Mouse (Mus musculus) ovary, postnatal 14 days (tissue): ENCODE data around the gene Rnf212.
"Not testable (repeated sequence)": the region's sequence is repeated elsewhere in the genome, so short reads cannot be mapped to it uniquely, and the experiment has no call there.

Experiments used
- DNase-seq: peaks from one replicate; pipeline ENCODE4 v3.0.0; 2022; ENCODE audit warnings: low spot score

Rnf212 gene

GRCm38 (mm10) chr5:108774630-108775306 is at the start of gene Rnf212:
Gene Rnf212, minus strand, starts transcription at chr5:108774982.
- DNase-seq, result no peak

DNA sequence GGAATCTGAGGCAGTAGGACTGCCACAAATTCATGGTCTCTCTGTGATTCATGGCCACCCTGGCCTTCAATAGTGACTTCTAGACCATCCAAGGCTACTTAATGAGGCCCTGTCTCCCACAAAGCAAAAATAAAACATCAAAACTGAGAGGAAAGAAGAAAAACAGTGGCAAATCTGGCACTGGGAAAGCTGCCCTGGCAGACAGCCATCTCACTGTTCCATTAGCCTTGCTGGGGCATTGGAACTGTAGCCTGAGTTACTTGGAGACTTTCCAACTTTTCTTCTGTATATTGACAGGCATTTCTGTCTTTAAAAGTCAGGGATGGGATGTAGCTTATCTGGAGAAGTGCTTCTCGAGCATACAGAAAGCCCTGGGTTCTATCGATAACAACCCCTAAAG is 48.5 kb upstream of the Rnf212 start:
- DNase-seq, result no peak

DNA sequence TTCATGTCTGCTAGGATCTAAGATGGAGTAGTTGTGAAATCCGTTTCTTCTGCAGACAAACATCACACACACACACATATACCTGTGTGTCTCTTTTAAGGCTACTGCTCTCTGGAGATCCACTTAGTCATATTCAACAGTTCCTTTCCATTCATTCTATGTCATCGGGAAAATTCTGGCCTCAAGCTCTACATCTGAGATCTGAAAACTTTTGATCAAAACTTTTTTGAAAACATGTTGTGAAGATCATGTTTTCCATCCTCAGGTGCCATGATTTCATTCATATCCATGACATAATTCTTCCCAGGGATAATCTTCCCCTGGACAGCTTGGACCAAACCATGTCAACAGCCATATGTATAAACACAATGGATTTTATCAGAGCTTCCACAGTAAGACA is 34.0 kb upstream of the Rnf212 start, which contains the start of gene Vmn2r8:
Gene Vmn2r8, minus strand, starts transcription at position 101 of the 400 bp plus-strand sequence.
- DNase-seq, result not testable (repeated sequence)

- DNase-seq, result no peak
Observed at GRCm38 (mm10) chr5:108803646-108804045, 28.9 kb upstream of the Rnf212 start.

GRCm38 (mm10) chr5:108795263-108795662 is 20.5 kb upstream of the Rnf212 start, which contains the start of gene Tmed11:
Gene Tmed11, minus strand, starts transcription at chr5:108795363.
- DNase-seq, result not testable (repeated sequence)

DNA sequence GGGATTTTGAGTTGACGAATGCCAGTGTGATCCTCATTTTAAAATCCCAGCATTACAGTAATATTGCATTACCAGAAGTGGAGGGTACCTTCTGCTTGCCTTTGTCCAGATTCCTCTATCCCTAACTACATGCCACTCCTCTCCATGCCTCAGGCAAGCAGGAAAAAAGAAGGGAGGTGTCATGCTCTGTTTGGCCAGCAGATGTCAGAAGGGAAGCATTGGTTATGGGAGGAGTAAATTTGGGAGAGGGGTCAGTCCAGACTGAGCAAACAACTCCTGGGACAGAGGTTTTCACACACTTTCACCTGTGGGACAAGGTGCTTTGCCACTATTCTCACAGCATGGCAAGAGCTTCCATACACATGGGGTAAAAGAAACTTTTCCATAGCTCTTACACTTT is 15.6 kb upstream of the Rnf212 start:
- DNase-seq, result peak; percentile 45

DNA sequence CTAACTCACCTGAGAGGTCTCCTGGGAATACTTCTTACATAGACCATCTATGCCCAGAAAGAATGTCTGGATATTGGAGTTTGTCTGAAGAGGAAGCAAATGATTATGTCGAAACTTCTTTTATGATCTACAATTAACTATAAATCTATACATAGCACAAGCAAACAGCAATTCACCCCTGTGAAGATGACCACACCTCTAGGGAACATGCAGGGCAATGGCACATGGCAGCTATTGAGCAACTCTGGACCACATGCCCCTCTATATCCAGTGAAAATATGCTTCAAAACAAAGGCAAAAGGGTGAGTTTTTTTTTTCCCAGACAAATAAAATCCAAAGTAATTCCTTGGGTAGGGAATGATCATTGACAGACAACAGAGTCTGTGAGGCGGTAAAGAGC is 14.8 kb downstream of the Rnf212 start:
- no peak for DNase-seq

- peak; percentile 1 for DNase-seq
Observed at GRCm38 (mm10) chr5:108758396-108758795, 16.4 kb downstream of the Rnf212 start.

DNA sequence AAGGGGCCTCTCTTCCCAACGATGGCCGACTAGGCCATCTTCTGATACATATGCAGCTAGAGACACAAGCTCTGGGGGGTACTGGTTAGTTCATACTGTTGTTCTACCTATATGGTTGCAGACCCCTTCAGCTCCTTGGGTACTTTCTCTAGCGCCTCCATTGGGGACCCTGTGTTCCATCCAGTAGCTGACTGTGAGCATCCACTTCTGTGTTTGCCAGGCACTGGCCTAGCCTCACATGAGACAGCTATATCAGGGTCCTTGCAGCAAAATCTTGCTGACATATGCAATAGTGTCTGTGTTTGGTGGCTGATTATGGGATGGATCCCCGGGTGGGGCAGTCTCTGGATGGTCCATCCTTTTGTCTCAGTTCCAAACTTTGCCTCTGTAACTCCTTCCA is 23.5 kb downstream of the Rnf212 start:
- not testable (repeated sequence) for DNase-seq

- DNase-seq, result no peak
Observed at GRCm38 (mm10) chr5:108750328-108751210, 24.2 kb downstream of the Rnf212 start.

DNA sequence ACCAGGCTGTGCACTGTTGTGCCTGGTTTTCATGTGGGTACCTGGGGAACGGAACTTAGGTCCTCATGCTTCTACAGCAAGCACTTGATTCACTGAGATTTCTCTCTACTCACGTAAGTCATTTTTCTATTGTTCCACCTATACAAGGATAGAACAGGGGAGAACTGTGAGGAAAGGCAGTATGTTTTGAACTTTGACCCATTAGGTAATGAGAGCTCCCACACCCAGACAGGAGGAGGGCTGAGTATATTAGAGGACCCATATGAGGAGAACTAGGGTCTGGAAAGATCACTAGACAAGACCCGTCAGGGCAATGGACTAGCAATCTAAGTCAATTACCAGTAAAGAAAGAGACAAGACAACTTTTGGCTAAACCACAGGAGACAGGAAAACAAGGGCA is 30.2 kb downstream of the Rnf212 start:
- DNase-seq, result no peak

- DNase-seq, result no peak
Observed at GRCm38 (mm10) chr5:108743856-108744255, 30.9 kb downstream of the Rnf212 start.

DNA sequence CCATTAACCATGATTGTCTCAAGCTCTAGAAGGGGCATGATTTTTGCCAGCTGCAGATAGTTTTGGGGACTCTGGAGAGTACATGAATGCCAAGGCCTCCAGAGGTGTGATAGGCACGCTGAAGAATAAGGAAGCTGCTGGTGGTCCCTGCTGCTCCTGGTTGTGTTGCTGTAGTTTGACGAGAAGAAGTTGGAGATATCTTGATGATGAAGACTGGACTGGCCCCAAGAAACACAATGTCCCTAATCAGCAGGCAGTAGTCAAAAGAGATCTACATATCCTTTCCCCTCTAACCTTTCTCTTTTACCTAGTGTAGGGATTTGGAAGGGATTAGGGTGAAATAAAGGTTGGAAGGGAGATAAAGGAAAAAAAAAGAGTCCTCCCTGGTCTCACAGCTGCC is 32.2 kb downstream of the Rnf212 start:
- no peak for DNase-seq

GRCm38 (mm10) chr5:108741844-108742243 is 32.9 kb downstream of the Rnf212 start:
- no peak for DNase-seq

GRCm38 (mm10) chr5:108727425-108727824 is 47.4 kb downstream of the Rnf212 start:
- no peak for DNase-seq

GRCm38 (mm10) chr5:108726557-108727248 is 48.1 kb downstream of the Rnf212 start:
- peak; percentile 48 for DNase-seq

DNA sequence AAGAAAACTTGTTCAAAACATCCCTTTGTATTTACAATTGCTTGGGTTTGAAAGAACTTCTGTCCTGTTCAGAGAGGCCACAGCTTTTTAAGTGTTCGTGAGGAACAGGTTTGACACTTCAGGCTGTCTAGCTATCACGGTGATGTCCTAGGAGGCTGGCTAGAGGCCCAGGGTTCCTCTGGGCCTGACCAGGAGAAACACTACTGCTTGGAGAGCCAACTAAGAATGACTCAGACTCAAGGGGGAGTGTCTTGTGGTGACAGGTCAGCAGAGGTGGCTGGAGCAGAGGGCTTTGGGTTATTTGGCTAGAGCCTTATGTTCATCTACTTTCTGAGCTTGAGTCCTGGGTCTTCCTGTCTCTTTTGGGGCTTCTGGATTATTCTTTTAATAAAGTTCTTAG is 50.8 kb downstream of the Rnf212 start:
- no peak for DNase-seq

GRCm38 (mm10) chr5:108719761-108720160 is 55.0 kb downstream of the Rnf212 start:
- no peak for DNase-seq

GRCm38 (mm10) chr5:108718051-108718450 is 56.7 kb downstream of the Rnf212 start:
- DNase-seq, result no peak

GRCm38 (mm10) chr5:108715974-108716373 is 58.8 kb downstream of the Rnf212 start:
- DNase-seq, result no peak

DNA sequence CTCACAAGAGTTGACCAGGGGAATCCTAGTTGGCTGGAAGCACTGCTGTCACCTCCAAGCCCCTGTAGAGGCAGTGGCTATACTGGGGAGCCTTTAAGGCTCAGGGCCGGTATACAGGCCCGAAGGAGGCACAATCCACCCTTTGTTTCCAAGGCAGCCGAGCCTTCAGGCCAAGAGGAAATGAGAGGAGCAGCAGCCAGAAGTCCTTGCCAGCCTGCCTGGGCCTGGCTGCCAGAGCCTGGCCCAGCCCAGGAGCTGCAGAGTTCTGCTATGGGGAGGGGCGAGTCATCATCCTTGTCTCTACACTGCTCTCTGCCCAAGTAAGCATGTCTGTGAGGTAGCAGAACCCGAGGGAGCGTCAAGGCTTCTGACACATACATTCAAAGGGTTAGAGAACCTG is 60.6 kb downstream of the Rnf212 start:
- no peak for DNase-seq

GRCm38 (mm10) chr5:108713691-108714090 is 61.1 kb downstream of the Rnf212 start:
- DNase-seq, result no peak

GRCm38 (mm10) chr5:108713096-108713495 is 61.7 kb downstream of the Rnf212 start:
- no peak for DNase-seq
